Mouse (Mus musculus) common myeloid progenitor, adult 5-6 weeks (primary cell): ENCODE data around the gene Kpna4. TPM values are rescaled to one million over a fixed set of nuclear protein-coding genes. Genes with fewer than 3 reads are reported as not detected.

Experiments
- ATAC-seq: replicated peaks from 2 replicates; pipeline ENCODE4 v1.8.0; 2016; ENCODE audit warnings: low read depth, mild to moderate bottlenecking, moderate TSS enrichment, inconsistent platforms; ENCODE audit not compliant: poor library complexity, severe bottlenecking
- total RNA-seq: library from RNA; stranded (forward); fragments of 200-1000, 187-1606 nt; gene quantifications from 2 replicates; pipeline ENCODE4 v1.2.3, GENCODE M21; 2017

The Kpna4 gene
- total RNA-seq, 1 experiment from 2014 or later = 65.0 TPM

- ATAC-seq = no peak
These were observed 12.2 kb downstream of the Kpna4 start for GRCm38 (mm10) chr3:69114760-69115159.

DNA sequence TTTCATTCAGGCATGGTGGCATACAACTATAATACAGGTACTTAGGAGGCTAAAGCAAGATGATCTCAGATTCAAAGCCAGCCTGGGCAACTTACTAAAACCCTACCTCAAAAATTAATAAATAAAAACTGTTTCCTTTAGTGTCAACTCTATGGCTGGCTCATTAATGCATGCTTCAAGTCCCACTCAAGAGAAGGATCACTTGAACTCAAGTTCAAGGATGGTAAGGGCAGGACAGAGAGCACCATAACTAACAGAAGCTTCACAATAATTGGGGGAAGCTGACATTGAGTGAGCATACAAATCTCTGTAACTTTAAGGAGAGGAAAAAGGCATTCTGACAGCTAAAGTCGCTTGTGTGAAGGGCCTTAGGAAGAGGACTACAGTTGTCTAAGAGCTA is 13.0 kb downstream of the Kpna4 start:
- ATAC-seq = no peak

GRCm38 (mm10) chr3:69109079-69109478 is 17.8 kb downstream of the Kpna4 start:
- ATAC-seq = no peak

DNA sequence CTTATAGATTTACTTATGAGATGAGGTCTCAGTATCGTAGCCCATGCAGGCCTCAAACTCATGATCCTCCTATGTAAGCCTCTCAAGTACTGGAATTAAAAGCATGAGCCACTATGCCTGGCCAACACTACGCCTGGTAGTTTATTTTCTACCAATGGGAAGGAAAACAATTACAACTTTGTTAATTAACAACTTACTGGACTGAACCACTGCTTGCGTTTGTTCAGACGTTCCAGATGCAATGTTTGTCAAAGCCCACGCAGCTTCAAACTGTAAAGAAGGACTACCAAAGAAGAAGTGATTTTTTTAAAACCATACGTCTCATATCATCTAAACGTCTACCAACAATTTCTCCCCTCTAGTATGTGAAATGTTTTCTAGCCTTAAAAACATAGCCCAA is 32.5 kb downstream of the Kpna4 start:
- ATAC-seq = no peak

GRCm38 (mm10) chr3:69064005-69064404 is 62.9 kb downstream of the Kpna4 start:
- ATAC-seq = no peak

DNA sequence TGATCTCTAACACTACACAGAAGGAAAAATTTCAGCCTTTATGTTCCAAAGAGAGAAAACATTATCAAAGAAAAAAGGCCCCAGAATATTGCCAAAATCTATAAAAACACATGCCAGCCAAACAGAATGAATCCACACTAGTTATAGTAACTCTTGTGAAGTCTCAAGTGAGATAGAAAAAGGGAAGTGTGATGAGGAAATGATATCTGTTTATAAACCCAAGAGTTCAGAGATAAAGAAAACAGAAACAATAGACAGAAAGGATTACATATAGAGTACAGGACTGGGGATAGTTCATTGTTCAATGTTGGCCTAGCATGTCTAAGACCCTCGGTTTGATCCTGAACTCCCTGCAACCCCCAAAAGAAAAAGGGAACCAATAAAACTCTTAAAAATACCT is 64.1 kb downstream of the Kpna4 start:
- peak; percentile 81 for ATAC-seq

DNA sequence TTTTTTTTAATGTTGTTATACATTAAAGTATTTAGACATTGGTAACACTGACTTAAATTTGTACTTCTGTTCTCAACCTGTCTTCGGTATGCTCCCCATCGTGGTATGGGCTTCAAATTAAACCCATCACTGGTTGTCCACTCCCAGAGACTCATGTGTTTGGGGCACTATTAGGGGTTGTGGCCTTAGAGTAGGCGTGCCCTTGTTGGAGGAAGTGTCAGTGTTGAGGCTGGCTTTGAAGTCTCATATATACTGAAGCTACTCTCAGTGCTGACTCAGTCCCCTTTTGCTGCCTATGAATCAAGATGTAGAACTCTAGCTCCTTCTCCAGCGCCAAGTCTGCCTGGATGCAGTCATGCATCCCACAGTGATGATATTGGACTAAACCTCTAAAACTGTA is 66.2 kb downstream of the Kpna4 start:
- no peak for ATAC-seq

DNA sequence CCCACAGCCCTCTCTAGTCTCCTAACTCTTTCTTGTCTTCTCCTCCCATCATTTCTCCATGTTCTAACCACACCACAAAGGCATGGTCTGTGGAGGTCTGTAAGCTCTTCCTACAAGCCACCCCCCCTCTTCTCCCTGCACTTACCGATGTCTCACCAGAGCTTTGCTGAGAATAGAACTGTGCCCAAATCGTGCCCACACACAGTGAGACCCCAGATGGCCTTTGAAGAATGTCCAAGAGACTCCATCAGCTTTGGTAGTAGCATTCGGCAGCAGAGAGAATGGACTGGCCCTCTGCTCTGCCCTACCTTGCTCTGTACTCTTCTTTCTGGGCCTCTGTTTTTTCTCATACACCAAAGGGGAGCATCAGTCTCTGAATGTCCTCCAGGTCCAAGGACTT is 71.0 kb downstream of the Kpna4 start:
- ATAC-seq = no peak

GRCm38 (mm10) chr3:69054760-69055432 is 72.0 kb downstream of the Kpna4 start:
- ATAC-seq = peak; percentile 93

GRCm38 (mm10) chr3:69051894-69052293 is 75.0 kb downstream of the Kpna4 start:
- no peak for ATAC-seq

DNA sequence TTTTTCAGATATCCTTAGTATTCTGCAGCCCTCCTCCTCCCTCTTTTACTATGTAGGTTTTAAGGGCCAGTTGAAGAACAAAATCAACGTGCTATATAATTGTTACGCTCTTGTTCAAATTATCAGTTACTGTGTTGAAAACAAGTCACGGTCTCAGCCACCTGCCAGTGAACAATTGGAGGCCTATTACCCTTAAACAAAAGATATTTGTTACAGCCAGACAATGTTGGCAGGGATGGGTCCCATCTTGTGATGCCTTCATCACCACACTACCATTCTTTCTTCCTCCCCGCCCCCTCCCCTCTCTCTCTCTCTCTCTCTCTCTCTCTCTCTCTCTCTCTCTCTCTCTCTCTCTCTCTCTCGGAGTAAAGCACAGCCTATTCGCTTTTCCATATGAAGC is 77.9 kb downstream of the Kpna4 start:
- no peak for ATAC-seq

GRCm38 (mm10) chr3:69047684-69048083 is 79.2 kb downstream of the Kpna4 start:
- ATAC-seq = no peak

DNA sequence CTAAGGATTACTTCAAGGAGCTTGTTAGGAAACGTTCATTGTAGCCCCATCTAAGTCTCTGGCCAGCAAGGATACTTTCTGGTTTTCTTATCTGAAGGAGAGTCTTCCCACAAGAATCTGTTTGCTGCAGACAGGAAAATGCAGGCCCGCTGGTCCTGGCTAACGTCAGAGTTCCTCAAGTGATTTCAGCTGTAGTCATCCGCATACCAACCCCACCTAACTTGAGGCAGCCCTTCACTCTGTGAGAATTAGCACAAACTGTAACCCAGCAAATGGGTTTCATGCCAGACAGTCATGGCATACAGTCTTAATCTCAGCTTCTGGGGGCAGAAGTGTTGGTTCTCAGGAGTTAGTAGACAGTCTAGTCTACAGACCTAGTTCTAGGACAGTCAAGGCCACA is 80.4 kb downstream of the Kpna4 start:
- ATAC-seq = no peak

- no peak for ATAC-seq
These were observed 81.2 kb downstream of the Kpna4 start for GRCm38 (mm10) chr3:69045750-69046149.

DNA sequence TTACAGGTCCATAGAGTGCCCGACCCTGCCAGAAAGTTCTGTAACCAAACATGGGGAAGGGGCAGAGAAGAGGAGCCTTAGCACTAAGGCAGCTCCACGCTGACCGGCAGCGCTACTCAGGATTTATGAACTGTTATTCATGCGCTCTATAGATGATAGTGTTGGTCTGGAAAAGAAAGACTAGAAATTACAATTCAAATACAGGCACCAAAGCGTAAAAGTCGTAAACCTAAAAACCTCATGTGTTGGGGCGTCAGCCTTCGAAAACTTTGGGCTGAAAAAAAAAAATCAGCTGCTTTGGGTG is 81.6 kb downstream of the Kpna4 start:
- ATAC-seq = 0 out of 2 replicates have a peak, but pooled peaks have one; percentile 3

GRCm38 (mm10) chr3:69044645-69045399 is 82.1 kb downstream of the Kpna4 start, which contains the start of gene Trim59:
Trim59 (minus strand) TSS chr3:69044755.
- ATAC-seq = peak; percentile 69

DNA sequence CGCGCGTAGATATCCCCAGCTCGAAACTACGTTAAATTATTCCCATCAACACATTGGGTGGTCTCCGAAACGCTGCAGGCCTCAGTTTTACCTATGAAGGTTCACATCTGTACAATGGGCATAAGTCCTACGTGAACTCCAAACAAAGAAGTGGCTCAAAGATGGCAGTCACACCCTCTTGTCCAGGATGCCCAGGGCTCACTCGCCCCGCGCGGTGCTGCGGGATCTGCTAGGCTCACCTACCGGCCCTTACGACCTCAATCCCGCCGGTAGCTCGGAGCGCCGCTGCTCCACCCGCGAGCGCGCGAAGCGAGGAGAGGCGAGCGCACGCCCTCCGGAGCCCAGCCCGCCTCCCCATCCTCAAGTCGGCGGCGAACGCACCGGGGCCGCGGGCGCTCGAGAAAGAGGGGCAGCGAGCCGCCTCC is 82.7 kb downstream of the Kpna4 start:
- ATAC-seq = peak; percentile 7; the same call in 1 of the 2 replicates

GRCm38 (mm10) chr3:69041298-69041697 is 85.6 kb downstream of the Kpna4 start:
- ATAC-seq = peak; percentile 43

GRCm38 (mm10) chr3:69040105-69040504 is 86.8 kb downstream of the Kpna4 start:
- no peak for ATAC-seq

DNA sequence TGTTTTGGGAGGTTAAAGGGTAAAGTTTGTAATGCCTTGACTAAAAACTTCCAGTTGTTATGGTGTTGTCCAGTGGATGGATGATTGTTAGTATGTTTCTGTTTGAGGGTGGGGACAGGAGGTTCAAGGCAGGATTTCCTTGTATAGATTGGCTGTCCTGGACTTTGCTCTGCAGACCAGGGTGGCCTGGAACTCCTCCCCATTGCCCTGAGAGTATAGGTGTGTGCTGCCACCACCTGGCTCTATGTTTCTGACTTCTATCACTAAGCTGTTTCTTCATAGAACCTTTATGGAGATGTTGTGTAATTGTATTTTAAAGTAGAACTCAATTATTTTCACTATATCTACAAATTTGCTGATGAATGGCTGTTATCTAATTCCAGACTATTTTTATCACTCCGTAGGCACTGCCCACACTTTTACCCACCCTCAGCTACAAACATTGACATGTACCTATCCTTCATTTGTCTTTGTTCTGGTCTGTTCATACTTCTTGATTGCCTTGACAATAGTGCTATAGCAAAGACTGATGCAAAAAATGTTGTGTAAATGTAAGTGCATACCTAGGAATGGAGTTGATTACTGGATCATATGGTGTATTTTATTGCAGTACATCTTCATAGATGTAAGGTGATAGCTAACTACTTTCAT is 100.7 kb downstream of the Kpna4 start:
- no peak for ATAC-seq

GRCm38 (mm10) chr3:69020764-69021163 is 106.1 kb downstream of the Kpna4 start:
- no peak for ATAC-seq
